In genomic region chr7:81991611-81992061, GRCm38 (mm10) we compare ENCODE assay signal across 9 mouse cellular contexts. TPM values are rescaled to one million over a fixed set of nuclear protein-coding genes. Genes with fewer than 3 reads are reported as not detected.
DNase-seq lines count a peak whose midpoint lies in the region; ATAC-seq and TF ChIP-seq lines count a peak whose summit lies in the region.
"Had no signal": no experiment of that assay in that cellular context is flagged by ENCODE, and none has a peak within 500 bp of the region (broad histone marks: within the 10 kb centered on the region; RNA-seq: fewer than 3 reads in every experiment).

No protein-coding gene starts in this region.

- H3K4me2 ChIP-seq in heart, embryonic 16.5 days (ENCODE audit: low read depth, low read length): peak overlapping the region; percentile 95

- in situ Hi-C loops in ES-E14 (cut with MboI; ENCODE audit: low sequenced_read_pairs in 2 of 2, unreplicated experiment in 2 of 2): no loop called here

- WGBS in heart, embryonic 16.5 days: under 1% methylated on average over 36 of the region's 36 CpGs

- intact Hi-C loops in heart, postnatal 36 days (cut with DNase I): no loop called here

- H3K9me3 ChIP-seq in ES-E14 (ENCODE audit: control insufficient read depth, insufficient read depth, low read depth, low read length): no peaks in the 10 kb centered on the region
- H3K9me3 ChIP-seq in heart, embryonic 16.5 days (replicated peaks; ENCODE audit: control insufficient read depth, low read length): no peaks in the 10 kb centered on the region

- H3K4me3 ChIP-seq in ES-E14 (ENCODE audit: insufficient read depth in 1 of 2, low read depth in 1 of 2, low read length in 2 of 2, poor library complexity in 1 of 2, severe bottlenecking in 1 of 2): peak overlapping the region; percentile 38 to 66
- H3K4me3 ChIP-seq in heart, embryonic 16.5 days (ENCODE audit: low read length): peak overlapping the region; percentile 62

- H3K9ac ChIP-seq in ES-E14 (ENCODE audit: insufficient read depth, low read depth, low read length, poor library complexity, severe bottlenecking): peak overlapping the region; percentile 9; the same call in 1 of the 2 replicates
- peak overlapping the region; percentile 67 for H3K9ac ChIP-seq in heart, embryonic 16.5 days (ENCODE audit: low read length)

- H3K27ac ChIP-seq in ES-E14 (ENCODE audit: insufficient read depth, low read depth, low read length, poor library complexity, severe bottlenecking): no peak overlapping the region
- H3K27ac ChIP-seq in heart, embryonic 16.5 days (ENCODE audit: low read length): no peak overlapping the region

- peaks cover 70% of the 10 kb centered on the region for H3K27me3 ChIP-seq in heart, embryonic 16.5 days (ENCODE audit: control insufficient read depth, insufficient read depth, low read length)

- no peaks in the 10 kb centered on the region; the same call in 1 of the 2 replicates for H3K36me3 ChIP-seq in ES-E14 (ENCODE audit: control insufficient read depth, insufficient read depth, low read length, poor library complexity, severe bottlenecking)
- H3K36me3 ChIP-seq in heart, embryonic 16.5 days (ENCODE audit: control insufficient read depth, insufficient read depth): no peaks in the 10 kb centered on the region

- no peak for ATAC-seq in heart, embryonic 16.5 days (replicated peaks; ENCODE audit: extremely low read depth, insufficient read depth, low FRiP score)
- 0 out of 2 replicates have a peak, but pooled peaks have one; percentile 23 for ATAC-seq in megakaryocyte progenitor cell, adult 5-6 weeks (replicated peaks; ENCODE audit: poor library complexity)
- no peak for ATAC-seq in granulocyte monocyte progenitor cell, adult 5-6 weeks (replicated peaks; ENCODE audit: poor library complexity, severe bottlenecking)

- peaks cover 0 to 4% of the 10 kb centered on the region in 2 experiments; a peak in 1 of 4 replicates for H3K4me1 ChIP-seq in ES-E14 (ENCODE audit: control insufficient read depth in 2 of 2, insufficient read depth in 2 of 2, low read length in 2 of 2, poor library complexity in 1 of 2)
- H3K4me1 ChIP-seq in heart, embryonic 16.5 days (ENCODE audit: control insufficient read depth, insufficient read depth, low read length): peaks cover 4% of the 10 kb centered on the region

- DNase-seq in heart, adult 11 months: peak; percentile 68
- DNase-seq in heart, postnatal 36 days: no peak
- DNase-seq in ES-E14 (ENCODE audit: low read depth, low spot score): no peak
- DNase-seq in adrenal gland, postnatal 36 days: no peak
- DNase-seq in right cerebral cortex, postnatal 14 days: no peak

TF ChIP-seq in ES-E14, 5 proteins besides CTCF, POLR2A, EP300 and RAD21:
- TF ChIP-seq CHD2 (IDR thresholded peaks at IDR 0.05; ENCODE audit: low read depth, low read length): no peak
- TF ChIP-seq ZNF384 (IDR thresholded peaks at IDR 0.05; ENCODE audit: low read depth, low read length): no peak
- TF ChIP-seq ZC3H11A (IDR thresholded peaks at IDR 0.05; ENCODE audit: borderline replicate concordance, low read depth, low read length): no peak
- no peak for TF ChIP-seq MAFK (IDR thresholded peaks at IDR 0.05; ENCODE audit: insufficient read depth, low read depth, low read length)
- TF ChIP-seq HCFC1 (IDR thresholded peaks at IDR 0.05; ENCODE audit: borderline replicate concordance, insufficient read depth, low read length): no peak

RNA-seq across cellular contexts. Expression of gene Bnc1, which starts 0.5 kb away (rescaled TPM):
- 1 to 10 TPM; 1.5 to 1.9 TPM for total RNA-seq in heart, postnatal 36 days (2021)
- 0.16 and 0.27 TPM in 2 replicates for total RNA-seq in ES-E14 (2012; rRNA removed)
- polyA plus RNA-seq in heart, embryonic 16.5 days (2015; fragmentation: Nextera tagmentation; extraction: Ambion mirVana): 2.7 and 3.0 TPM in 2 replicates
- not detected in 2 replicates for total RNA-seq in megakaryocyte progenitor cell, adult 5-6 weeks (2015)
- total RNA-seq in megakaryocyte progenitor cell, adult 5-6 weeks (2017): not detected in 2 replicates
- not detected in 2 replicates for total RNA-seq in granulocyte monocyte progenitor cell, adult 5-6 weeks (2014; fragmentation: Nextera tagmentation)
- total RNA-seq in granulocyte monocyte progenitor cell, adult 5-6 weeks (2017): not detected in 2 replicates
- under 1 TPM; 0.63 to 0.73 TPM for total RNA-seq in adrenal gland, postnatal 36 days (2021)
- total RNA-seq: hematopoietic stem cell, adult 5-6 weeks had no signal

RNA-seq across cellular contexts. Expression of gene Hdgfl3, which starts 57.4 kb away (rescaled TPM):
- 1 to 10 TPM; 6.7 to 9.0 TPM for total RNA-seq in heart, postnatal 36 days (2021)
- 3.1 and 3.7 TPM in 2 replicates for total RNA-seq in ES-E14 (2012; rRNA removed)
- polyA plus RNA-seq in heart, embryonic 16.5 days (2015; fragmentation: Nextera tagmentation; extraction: Ambion mirVana): 9.7 and 9.9 TPM in 2 replicates
- total RNA-seq in megakaryocyte progenitor cell, adult 5-6 weeks (2015): 0.37 and 1.6 TPM in 2 replicates
- total RNA-seq in megakaryocyte progenitor cell, adult 5-6 weeks (2017): 0.87 and 1.5 TPM in 2 replicates
- not detected in 2 replicates for total RNA-seq in granulocyte monocyte progenitor cell, adult 5-6 weeks (2014; fragmentation: Nextera tagmentation)
- 0.67 and 0.99 TPM in 2 replicates for total RNA-seq in granulocyte monocyte progenitor cell, adult 5-6 weeks (2017)
- total RNA-seq in adrenal gland, postnatal 36 days (2021): 10 to 100 TPM; 11.6 to 12.0 TPM
